Mouse (Mus musculus) spleen, adult 2 months (tissue): Measurements from ENCODE around the gene Xrra1.

Experiments used
- CTCF ChIP-seq: fragments of 200-500 bp; IDR thresholded peaks from 2 replicates; pipeline ENCODE4 v1.5.1; 2011; ENCODE audit warnings: mild to moderate bottlenecking, inconsistent platforms; ENCODE audit not compliant: insufficient read depth, insufficient read length, insufficient replicate concordance; ENCODE audit errors: extremely low read depth
- POLR2A ChIP-seq: fragments of 200-500 bp; IDR thresholded peaks from 2 replicates; pipeline ENCODE4 v1.6.1; 2011; ENCODE audit warnings: low read depth, low read length, inconsistent platforms

- no peak for TF ChIP-seq POLR2A
- no peak for TF ChIP-seq CTCF
Observed at GRCm38 (mm10) chr7:99946356-99946755, 87.4 kb downstream of the Xrra1 start.
